Mouse (Mus musculus) urinary bladder, postnatal 36 days (tissue): Measurements from ENCODE around the gene Lrrc7.

Experiments used
- DNase-seq, 2 experiments: peaks; one replicate each; pipeline ENCODE4 v3.0.0; 2022; ENCODE audit warnings: low spot score in 2 of 2, mixed read lengths in 1 of 2

The Lrrc7 gene

GRCm38 (mm10) chr3:158068613-158069263, 493.3 kb downstream of the Lrrc7 start:
- DNase-seq, result no peak

GRCm38 (mm10) chr3:158067916-158068315, 494.1 kb downstream of the Lrrc7 start:
- DNase-seq, result no peak

- no peak for DNase-seq
Measured at GRCm38 (mm10) chr3:158065256-158065655, 496.8 kb downstream of the Lrrc7 start.

GRCm38 (mm10) chr3:158061811-158062523, 500.1 kb downstream of the Lrrc7 start:
- no peak for DNase-seq

- no peak for DNase-seq
Measured at GRCm38 (mm10) chr3:158060621-158061291, 501.3 kb downstream of the Lrrc7 start.

DNA sequence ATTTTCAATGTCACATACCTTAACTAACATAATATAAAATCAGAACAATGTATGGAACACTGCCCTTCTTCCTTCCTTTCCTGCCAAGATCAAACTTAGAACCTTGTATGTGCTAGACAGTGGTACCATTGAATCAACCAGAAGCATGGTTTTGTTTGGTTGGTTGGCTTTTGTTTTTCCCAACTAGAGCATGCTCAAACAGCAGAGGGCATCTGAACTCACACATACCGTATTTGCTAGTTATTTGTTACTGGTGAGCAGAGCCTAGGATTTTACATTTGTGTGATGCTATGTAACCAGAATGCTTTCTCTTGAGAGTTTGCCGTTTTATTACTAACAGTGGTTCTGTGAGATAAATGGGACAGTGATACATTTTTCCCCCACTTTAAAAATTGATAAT, 512.5 kb downstream of the Lrrc7 start:
- no peak for DNase-seq

- DNase-seq, result no peak
Measured at GRCm38 (mm10) chr3:158040755-158041154, 521.3 kb downstream of the Lrrc7 start.

DNA sequence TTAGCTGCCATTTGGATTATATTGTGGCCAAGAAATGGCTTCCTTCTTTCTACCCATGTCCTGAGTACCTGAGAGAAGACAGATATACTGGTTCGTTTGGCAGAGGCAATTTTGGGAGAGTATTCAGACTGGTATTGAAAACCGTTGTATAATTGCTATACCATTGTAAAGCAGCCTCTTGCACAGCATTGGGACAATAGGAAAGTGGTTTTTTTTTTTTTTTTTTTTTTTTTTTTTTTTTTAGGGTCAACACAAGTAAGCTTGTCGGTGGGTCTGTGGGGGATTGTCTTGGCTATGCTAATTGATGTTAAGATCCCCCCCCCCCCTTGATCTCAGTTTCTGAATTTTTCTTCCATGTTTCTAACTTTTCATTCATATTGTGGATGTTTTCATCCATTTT, 523.9 kb downstream of the Lrrc7 start:
- no peak for DNase-seq

DNA sequence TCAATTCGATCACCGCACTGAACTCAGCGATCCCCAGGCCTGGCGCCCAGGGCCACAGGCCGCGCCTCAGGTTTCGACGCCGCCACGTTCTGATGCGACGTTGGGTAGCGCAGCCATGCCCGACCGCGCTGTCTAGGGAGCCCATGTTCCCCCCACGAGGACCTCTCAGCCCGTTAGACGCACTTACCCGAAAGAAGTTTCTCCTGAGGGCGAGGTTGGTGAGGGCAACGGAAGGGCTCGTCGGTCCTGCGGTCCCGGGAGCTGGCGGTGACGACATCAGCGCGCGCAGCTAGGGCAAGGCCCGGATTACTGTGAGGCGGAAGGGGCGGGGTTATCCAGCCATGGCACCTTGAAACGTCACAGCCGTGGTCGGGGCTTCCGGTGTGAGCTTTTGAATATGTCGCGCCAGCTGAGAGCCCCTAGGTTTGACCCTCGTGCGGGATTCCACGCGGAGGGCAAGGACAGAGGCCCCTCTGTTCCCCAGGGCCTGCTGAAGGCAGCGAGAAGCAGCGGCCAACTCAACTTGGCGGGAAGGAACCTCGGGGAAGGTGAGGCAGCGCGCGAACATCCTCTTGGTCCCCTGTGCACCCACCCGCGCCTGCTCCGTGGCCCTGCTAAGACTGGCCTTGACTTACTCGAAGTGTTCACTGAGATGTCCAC, 525.6 kb downstream of the Lrrc7 start, which contains the start of the genes Srsf11 and Lrrc40:
Srsf11 (minus strand) TSS at position 311 of the 660 bp plus-strand sequence.
Lrrc40 (plus strand) TSS at position 334 of the 660 bp plus-strand sequence.
- peak; percentile 93 to 94 for DNase-seq

GRCm38 (mm10) chr3:158035866-158036265, 526.2 kb downstream of the Lrrc7 start:
- no peak for DNase-seq
